Mouse (Mus musculus): ENCODE results near the gene Ppp1r3c.

Gene Ppp1r3c

GRCm38 (mm10) chr19:36716221-36716620, 20.2 kb downstream of the Ppp1r3c start:
- no peak for DNase-seq (ENCODE audit: low spot score)

DNA sequence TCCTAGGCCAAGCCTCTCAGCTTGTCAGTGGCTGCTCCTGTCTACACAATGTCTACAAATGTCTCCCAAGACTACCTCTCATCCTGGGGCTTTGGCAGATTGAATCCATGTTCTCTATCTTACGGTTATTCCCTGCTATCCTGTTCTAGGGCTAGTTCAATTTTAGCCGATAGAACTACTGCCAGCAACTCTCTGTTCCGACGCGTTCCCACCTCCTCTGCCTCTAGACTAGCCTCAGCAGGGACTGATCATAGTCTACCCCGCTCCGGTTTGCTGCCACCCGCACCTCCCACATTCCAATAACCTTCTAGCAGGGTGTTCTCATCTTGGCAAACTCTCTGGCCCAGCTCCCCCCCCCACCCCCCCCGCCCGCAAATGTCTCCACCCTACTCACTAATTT, 20.9 kb downstream of the Ppp1r3c start:
- DNase-seq (ENCODE audit: low spot score): peak; percentile 19

DNA sequence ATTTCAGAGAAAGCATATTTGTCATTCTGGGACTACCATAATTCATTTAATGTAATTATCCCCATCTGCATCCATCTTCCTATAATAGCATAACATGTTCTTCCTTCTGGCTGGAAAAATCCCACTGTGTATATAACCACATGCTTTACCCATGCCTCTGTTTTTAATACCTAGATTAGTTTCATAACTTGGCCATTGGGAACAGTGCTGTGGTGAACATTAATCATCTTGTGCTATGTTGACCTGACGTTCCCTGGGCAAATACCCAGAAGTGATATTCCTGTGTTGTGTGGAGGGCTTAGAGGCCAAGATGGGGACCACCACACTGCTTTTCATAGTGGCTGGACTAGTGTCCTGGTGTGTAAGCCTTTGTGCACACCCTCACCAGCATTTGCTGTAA, 22.0 kb downstream of the Ppp1r3c start:
- DNase-seq (ENCODE audit: low spot score): peak; percentile 12

DNA sequence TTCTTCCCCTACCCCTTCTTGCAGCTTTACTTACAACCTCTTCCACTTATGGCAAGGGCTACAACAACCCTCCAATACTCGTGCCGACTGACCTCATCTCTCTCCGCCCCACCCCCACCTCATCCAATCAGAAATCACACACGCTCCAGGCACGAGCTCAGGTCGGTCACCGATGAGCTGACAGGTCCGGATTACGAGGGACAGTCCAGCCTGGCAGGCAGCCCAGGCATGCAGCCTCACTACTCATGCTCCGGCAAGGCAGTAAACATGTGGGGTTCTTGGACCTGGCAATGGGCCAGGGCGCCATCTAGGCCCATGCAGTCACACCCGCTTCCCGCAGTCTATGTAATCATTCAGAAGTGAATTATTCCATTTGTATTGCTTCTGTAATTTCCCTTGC, 23.4 kb downstream of the Ppp1r3c start:
- DNase-seq (ENCODE audit: low spot score): peak; percentile 63

DNA sequence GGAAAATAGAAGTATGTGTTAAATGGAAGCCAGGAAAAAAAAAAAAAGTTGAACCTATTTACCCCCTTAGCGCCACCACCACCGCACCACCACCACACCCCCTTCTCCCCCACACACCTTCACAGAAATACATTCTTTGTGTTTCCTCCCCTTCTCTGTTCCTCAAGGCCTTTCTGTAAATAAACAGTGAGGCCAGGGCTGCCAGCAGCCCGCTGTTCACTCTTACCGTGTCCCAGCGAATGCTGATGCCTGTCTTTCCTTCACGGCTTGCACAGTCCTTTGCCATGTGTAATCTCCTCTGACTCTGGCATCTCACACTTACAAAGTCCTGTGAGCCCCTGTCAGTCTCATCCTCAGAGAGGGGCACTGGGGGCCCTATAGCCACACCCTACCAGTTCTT, 30.3 kb downstream of the Ppp1r3c start:
- DNase-seq (ENCODE audit: low spot score): peak; percentile 54

- peak; percentile 56 for DNase-seq (ENCODE audit: low spot score)
Measured at GRCm38 (mm10) chr19:36705286-36706146, 30.9 kb downstream of the Ppp1r3c start.

- DNase-seq (ENCODE audit: low spot score): no peak
Measured at GRCm38 (mm10) chr19:36704763-36705162, 31.7 kb downstream of the Ppp1r3c start.

- DNase-seq (ENCODE audit: low spot score): no peak
Measured at GRCm38 (mm10) chr19:36701809-36702622, 34.4 kb downstream of the Ppp1r3c start.

DNA sequence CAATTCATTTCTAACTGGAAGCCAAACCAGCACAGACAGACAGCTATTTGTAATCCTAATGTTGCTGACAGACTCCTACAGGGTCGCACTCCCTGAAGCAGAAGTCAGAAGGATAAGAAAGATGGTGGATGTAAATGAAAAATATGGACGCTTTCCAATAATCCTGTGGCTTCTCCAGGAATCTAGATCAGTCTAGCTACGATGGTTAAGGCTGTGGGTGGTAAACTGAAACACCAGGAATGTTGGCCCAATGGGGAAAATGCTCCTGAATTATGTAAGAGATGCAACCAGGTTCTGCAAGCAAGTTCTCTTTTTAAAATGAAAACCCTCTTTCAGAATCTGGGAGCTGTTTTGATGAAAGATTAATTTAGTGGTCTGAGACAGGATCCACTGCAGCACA, 35.1 kb downstream of the Ppp1r3c start:
- DNase-seq (ENCODE audit: low spot score): no peak

- no peak for DNase-seq (ENCODE audit: low spot score)
Measured at GRCm38 (mm10) chr19:36700937-36701336, 35.5 kb downstream of the Ppp1r3c start.

GRCm38 (mm10) chr19:36699151-36699550, 37.3 kb downstream of the Ppp1r3c start:
- DNase-seq (ENCODE audit: low spot score): no peak

DNA sequence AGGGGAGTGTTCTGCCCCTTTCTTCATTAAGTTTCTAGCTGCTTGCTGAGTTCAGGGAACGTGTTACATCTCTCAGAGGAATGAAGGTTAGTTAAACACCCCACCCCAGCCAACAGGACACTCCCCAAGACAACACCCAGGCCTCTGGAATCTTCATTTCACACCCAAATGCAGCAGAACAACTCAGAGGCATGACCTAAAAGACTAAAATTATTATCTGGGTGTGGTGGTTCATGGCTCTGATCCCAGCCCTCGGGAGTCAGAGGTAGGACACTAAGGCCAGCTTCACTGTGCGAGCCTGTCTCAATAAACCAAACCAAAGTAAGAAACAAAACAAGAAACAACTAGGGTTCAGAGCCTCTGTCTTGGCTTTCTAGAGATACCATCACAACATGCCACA, 38.3 kb downstream of the Ppp1r3c start:
- no peak for DNase-seq (ENCODE audit: low spot score)

GRCm38 (mm10) chr19:36696601-36697122, 39.8 kb downstream of the Ppp1r3c start:
- no peak for DNase-seq (ENCODE audit: low spot score)

- DNase-seq (ENCODE audit: low spot score): no peak
Measured at GRCm38 (mm10) chr19:36693530-36693929, 42.9 kb downstream of the Ppp1r3c start.

GRCm38 (mm10) chr19:36691941-36692340, 44.5 kb downstream of the Ppp1r3c start:
- DNase-seq (ENCODE audit: low spot score): peak; percentile 18

DNA sequence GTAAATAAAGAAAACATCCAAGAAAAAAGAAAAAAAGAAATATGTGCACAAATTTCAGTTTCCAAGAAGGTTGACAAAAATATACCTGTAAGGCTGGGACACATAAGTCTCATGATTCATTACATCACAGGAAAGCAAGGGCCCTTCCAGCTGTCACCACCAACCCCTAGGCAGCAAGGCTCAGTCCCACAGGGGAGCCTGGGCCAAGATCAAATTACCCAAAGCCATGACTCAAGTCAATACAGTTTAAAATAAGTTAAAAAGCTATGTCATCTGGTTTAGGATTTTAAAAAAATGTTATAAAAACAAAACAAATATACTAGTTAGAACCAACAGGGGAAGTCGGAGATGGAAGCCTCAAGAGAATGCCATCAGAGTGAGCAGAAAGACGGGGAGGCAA, 45.2 kb downstream of the Ppp1r3c start:
- peak; percentile 22 for DNase-seq (ENCODE audit: low spot score)

DNA sequence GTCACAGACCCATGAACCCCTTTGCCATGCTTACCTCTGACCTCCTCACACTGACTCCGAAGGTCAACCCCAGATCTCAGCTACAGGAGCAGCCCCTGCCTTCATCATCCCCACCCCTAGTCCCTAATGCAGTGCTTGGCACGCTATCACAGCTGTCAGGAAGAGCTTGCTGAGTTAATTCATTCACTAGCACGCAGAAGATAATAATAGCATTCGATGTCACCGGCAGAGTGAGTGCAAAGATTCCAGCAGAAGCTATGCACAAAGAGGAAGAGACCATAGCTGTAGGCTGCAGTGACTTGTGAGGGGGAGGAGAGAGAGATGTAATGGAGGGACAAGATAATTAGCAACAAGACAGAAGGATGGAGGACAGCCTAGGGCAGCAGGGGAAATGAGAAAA, 47.2 kb downstream of the Ppp1r3c start:
- no peak for DNase-seq (ENCODE audit: low spot score)

- DNase-seq (ENCODE audit: low spot score): peak; percentile 73
Measured at GRCm38 (mm10) chr19:36687843-36688637, 48.4 kb downstream of the Ppp1r3c start.

DNA sequence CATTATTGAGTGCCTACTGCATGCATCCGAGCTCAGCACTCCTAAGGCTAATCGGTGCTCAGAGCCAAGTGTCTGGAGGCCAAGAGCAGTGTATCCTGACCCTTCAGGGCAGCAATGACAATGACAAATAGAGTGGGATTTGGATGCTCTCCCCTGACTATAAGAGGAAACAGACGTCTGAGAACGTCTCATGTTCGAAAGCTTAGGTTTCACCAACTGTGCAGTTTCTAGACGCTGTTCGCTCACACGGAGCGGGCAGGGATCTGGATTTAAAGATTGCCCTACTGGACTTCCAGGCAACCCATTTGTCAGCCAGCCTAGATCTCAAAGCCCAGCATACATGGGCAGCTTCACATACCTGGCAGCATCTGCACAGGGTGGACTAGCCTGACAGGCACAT, 49.4 kb downstream of the Ppp1r3c start:
- no peak for DNase-seq (ENCODE audit: low spot score)

- DNase-seq (ENCODE audit: low spot score): no peak
Measured at GRCm38 (mm10) chr19:36686016-36686415, 50.4 kb downstream of the Ppp1r3c start.

- no peak for DNase-seq (ENCODE audit: low spot score)
Measured at GRCm38 (mm10) chr19:36682560-36682959, 53.9 kb downstream of the Ppp1r3c start.

All from testis, postnatal 10 days (tissue).